Mouse (Mus musculus): ENCODE results near the gene Cers3. TPM values are rescaled to one million over a fixed set of nuclear protein-coding genes. Genes with fewer than 3 reads are reported as not detected.

The Cers3 gene
- total and polyA plus RNA-seq, 3 experiments: 0.04 TPM; not detected in 2

GRCm38 (mm10) chr7:66803798-66804197 is 60.5 kb downstream of the Cers3 start:
- H3K27me3 ChIP-seq (ENCODE audit: control insufficient read depth in 1 of 2, insufficient read depth in 2 of 2, low read length in 2 of 2): no peaks in the 10 kb centered on the region; a peak in 1 of 4 replicates
- no peak overlapping the region for H3K9ac ChIP-seq (ENCODE audit: control insufficient read depth, low read depth, low read length, poor library complexity, severe bottlenecking)
- DNase-seq (ENCODE audit: low read depth, low spot score): no peak
- no peaks in the 10 kb centered on the region for H3K9me3 ChIP-seq (replicated peaks; ENCODE audit: insufficient read depth, low read length)
- no peak overlapping the region for H3K4me3 ChIP-seq (ENCODE audit: control insufficient read depth in 1 of 2, insufficient read depth in 1 of 2, low read depth in 2 of 2, low read length in 2 of 2)
- no peaks in the 10 kb centered on the region for H3K79me2 ChIP-seq (ENCODE audit: control insufficient read depth, insufficient read depth, low read length, poor library complexity)
- TF ChIP-seq CHD2 (IDR thresholded peaks at IDR 0.05; ENCODE audit: low read length): no peak
- no peak for TF ChIP-seq POLR2A (IDR thresholded peaks at IDR 0.05; ENCODE audit: control insufficient read depth in 1 of 2, insufficient read depth in 1 of 2, low read depth in 1 of 2, low read length in 2 of 2, poor library complexity in 1 of 2)
- no peak for TF ChIP-seq RCOR1 (IDR thresholded peaks at IDR 0.05; ENCODE audit: low read depth, low read length)
- no peak for TF ChIP-seq MYC (IDR thresholded peaks at IDR 0.05; ENCODE audit: low read depth, low read length)
- TF ChIP-seq CTCF (IDR thresholded peaks at IDR 0.05 in 2 of 3, conservative IDR thresholded peaks at IDR 0.05 in 1 of 3; ENCODE audit: control insufficient read depth in 1 of 3, insufficient read depth in 1 of 3, low read depth in 2 of 3, low read length in 3 of 3, poor library complexity in 1 of 3, severe bottlenecking in 1 of 3): no peak
- no peak for TF ChIP-seq ZNF384 (IDR thresholded peaks at IDR 0.05; ENCODE audit: low read depth, low read length)
- TF ChIP-seq ELF1 (IDR thresholded peaks at IDR 0.05; ENCODE audit: low read depth, low read length): no peak
- no peak for TF ChIP-seq UBTF (IDR thresholded peaks at IDR 0.05; ENCODE audit: borderline replicate concordance, insufficient read depth, low read depth, low read length)
- TF ChIP-seq BHLHE40 (IDR thresholded peaks at IDR 0.05; ENCODE audit: borderline replicate concordance, low read depth, low read length): no peak
- TF ChIP-seq USF2 (IDR thresholded peaks at IDR 0.05; ENCODE audit: borderline replicate concordance in 1 of 2, insufficient read depth in 1 of 2, low read depth in 1 of 2, low read length in 2 of 2): no peak
- TF ChIP-seq MAFK (IDR thresholded peaks at IDR 0.05; ENCODE audit: borderline replicate concordance, low read depth, low read length): no peak
- no peak for TF ChIP-seq TAL1 (IDR thresholded peaks at IDR 0.05; ENCODE audit: low read length)
- TF ChIP-seq CHD1 (IDR thresholded peaks at IDR 0.05; ENCODE audit: low read depth, low read length): no peak
- TF ChIP-seq ZC3H11A (IDR thresholded peaks at IDR 0.05; ENCODE audit: low read depth, low read length): no peak
- no peak for TF ChIP-seq ZKSCAN1 (IDR thresholded peaks at IDR 0.05; ENCODE audit: low read depth, low read length)
- H3K4me1 ChIP-seq (ENCODE audit: control insufficient read depth in 1 of 2, insufficient read depth in 2 of 2, low read length in 2 of 2): no peaks in the 10 kb centered on the region
- no peak overlapping the region for H3K27ac ChIP-seq (ENCODE audit: control insufficient read depth, low read depth, low read length)
- no peaks in the 10 kb centered on the region for H3K36me3 ChIP-seq (ENCODE audit: control insufficient read depth in 1 of 2, insufficient read depth in 2 of 2, low read length in 2 of 2)

- H3K36me3 ChIP-seq (ENCODE audit: control insufficient read depth in 1 of 2, insufficient read depth in 2 of 2, low read length in 2 of 2): no peaks in the 10 kb centered on the region
- H3K4me3 ChIP-seq (ENCODE audit: control insufficient read depth in 1 of 2, insufficient read depth in 1 of 2, low read depth in 2 of 2, low read length in 2 of 2): no peak overlapping the region
- TF ChIP-seq CHD1 (IDR thresholded peaks at IDR 0.05; ENCODE audit: low read depth, low read length): no peak
- no peak for TF ChIP-seq ELF1 (IDR thresholded peaks at IDR 0.05; ENCODE audit: low read depth, low read length)
These were observed 63.5 kb downstream of the Cers3 start for GRCm38 (mm10) chr7:66806801-66807200.

More at GRCm38 (mm10) chr7:66806801-66807200, 63.5 kb downstream of the Cers3 start:
- no peak for DNase-seq (ENCODE audit: low read depth, low spot score)
- no peak overlapping the region for H3K27ac ChIP-seq (ENCODE audit: control insufficient read depth, low read depth, low read length)
- no peak overlapping the region for H3K9ac ChIP-seq (ENCODE audit: control insufficient read depth, low read depth, low read length, poor library complexity, severe bottlenecking)
- no peaks in the 10 kb centered on the region for H3K4me1 ChIP-seq (ENCODE audit: control insufficient read depth in 1 of 2, insufficient read depth in 2 of 2, low read length in 2 of 2)
- H3K79me2 ChIP-seq (ENCODE audit: control insufficient read depth, insufficient read depth, low read length, poor library complexity): no peaks in the 10 kb centered on the region
- H3K9me3 ChIP-seq (replicated peaks; ENCODE audit: insufficient read depth, low read length): no peaks in the 10 kb centered on the region
- H3K27me3 ChIP-seq (ENCODE audit: control insufficient read depth in 1 of 2, insufficient read depth in 2 of 2, low read length in 2 of 2): no peaks in the 10 kb centered on the region

Data from MEL (cell line).